Mouse (Mus musculus) midbrain, embryonic 12.5 days (tissue): Measurements from ENCODE around the gene Hip1r. TPM values are rescaled to one million over a fixed set of nuclear protein-coding genes. Genes with fewer than 3 reads are reported as not detected.

ENCODE experiments used
- ATAC-seq: fragments of 200-750 bp; cut with Nextera tagmentation; 2 replicates; pipeline ENCODE4 v1.8.0; 2017; ENCODE audit warnings: low read depth, moderate TSS enrichment, moderate library complexity; ENCODE audit not compliant: low FRiP score
- H3K27ac ChIP-seq: fragments of 300-500 bp; sonication (generic); replicated peaks from 2 replicates; pipeline ENCODE4 v1.5.1; 2016; ENCODE audit warnings: mild to moderate bottlenecking
- H3K27me3 ChIP-seq: fragments of 300-500 bp; sonication (generic); 2 replicates; pipeline ENCODE4 v1.6.1; 2016; ENCODE audit warnings: mild to moderate bottlenecking
- H3K36me3 ChIP-seq: fragments of 300-500 bp; sonication (generic); 2 replicates; pipeline ENCODE4 v1.6.1; 2016
- H3K4me1 ChIP-seq: fragments of 300-500 bp; sonication (generic); 2 replicates; pipeline ENCODE4 v1.6.1; 2016
- H3K4me2 ChIP-seq: fragments of 300-500 bp; sonication (generic); replicated peaks from 2 replicates; pipeline ENCODE4 v1.6.1; 2016; ENCODE audit warnings: mild to moderate bottlenecking, moderate library complexity
- H3K4me3 ChIP-seq: fragments of 300-500 bp; sonication (generic); 2 replicates; pipeline ENCODE4 v1.5.1; 2016; ENCODE audit warnings: mild to moderate bottlenecking
- H3K9ac ChIP-seq: fragments of 300-500 bp; sonication (generic); replicated peaks from 2 replicates; pipeline ENCODE4 v1.6.1; 2016; ENCODE audit warnings: mild to moderate bottlenecking, moderate library complexity
- H3K9me3 ChIP-seq: fragments of 300-500 bp; sonication (generic); 2 replicates; pipeline ENCODE4 v1.6.1; 2016; ENCODE audit warnings: mild to moderate bottlenecking
- WGBS: fragments of 180-500 bp; shearing (Covaris S2); methylation state at CpG from one replicate; pipeline ENCODE4 v1.1.7; 2016; 5-methylcytosine and 5-hydroxymethylcytosine counted together
- polyA plus RNA-seq: library from polyadenylated mRNA; unstranded; fragments of >200 nt; fragmentation: Nextera tagmentation; extraction: Ambion mirVana; gene quantifications from 2 replicates; pipeline ENCODE4 v1.2.1, GENCODE M21; 2016

Hip1r gene
- polyA plus RNA-seq = 13.9 and 15.5 TPM in 2 replicates

- Histone ChIP-seq H3K4me3 (peak within 1 kb of the TSS; percentile 82), H3K9me3 (no peaks in the 10 kb centered on the region), H3K36me3 (no peaks in the 10 kb centered on the region), H3K9ac (peak within 1 kb of the TSS; percentile 75), H3K27me3 (peaks cover 48% of the 10 kb centered on the region), H3K4me1 (peaks cover 9% of the 10 kb centered on the region), H3K27ac (peak within 1 kb of the TSS; percentile 22; the same call in 1 of the 2 replicates), H3K4me2 (peak within 1 kb of the TSS; percentile 92)
- 1% methylated on average over 72 of the region's 106 CpGs for WGBS
- ATAC-seq = peak; percentile 68
These were observed at the start of gene Hip1r for GRCm38 (mm10) chr5:123973299-123974178. Gene Hip1r, plus strand, starts transcription at chr5:123973628.

GRCm38 (mm10) chr5:123927118-123927517, 46.3 kb upstream of the Hip1r start, which contains the start of gene Gm43518:
Gene Gm43518, plus strand, starts transcription at chr5:123927418.
- no peak within 1 kb of the TSS for H3K27ac ChIP-seq
- peaks cover 67% of the 10 kb centered on the region for H3K36me3 ChIP-seq
- H3K27me3 ChIP-seq = no peaks in the 10 kb centered on the region
- no peak within 1 kb of the TSS for H3K4me2 ChIP-seq
- no peak for ATAC-seq
- H3K4me1 ChIP-seq = peaks cover 4% of the 10 kb centered on the region
- 98% methylated on average over 9 of the region's 9 CpGs for WGBS
- no peak within 1 kb of the TSS for H3K4me3 ChIP-seq
- H3K9ac ChIP-seq = no peak within 1 kb of the TSS
- H3K9me3 ChIP-seq = no peaks in the 10 kb centered on the region

GRCm38 (mm10) chr5:123930508-123930989, 42.9 kb upstream of the Hip1r start, which contains the start of gene Ccdc62:
Gene Ccdc62, plus strand, starts transcription at chr5:123930679.
- H3K4me3 ChIP-seq = peak within 1 kb of the TSS; percentile 83
- peaks cover 4% of the 10 kb centered on the region for H3K4me1 ChIP-seq
- peak within 1 kb of the TSS; percentile 78 for H3K4me2 ChIP-seq
- H3K9ac ChIP-seq = peak within 1 kb of the TSS; percentile 94
- ATAC-seq = peak; percentile 95
- H3K36me3 ChIP-seq = peaks cover 32% of the 10 kb centered on the region
- H3K27ac ChIP-seq = peak within 1 kb of the TSS; percentile 88
- WGBS = under 1% methylated on average over 56 of the region's 56 CpGs
- H3K27me3 ChIP-seq = peaks cover 2% of the 10 kb centered on the region; the same call in 1 of the 2 replicates
- no peaks in the 10 kb centered on the region for H3K9me3 ChIP-seq

- Histone ChIP-seq H3K36me3 (peaks cover 26% of the 10 kb centered on the region), H3K27me3 (peaks cover 2% of the 10 kb centered on the region; the same call in 1 of the 2 replicates), H3K9ac (peak overlapping the region; percentile 94), H3K4me3 (peak overlapping the region; percentile 83), H3K9me3 (no peaks in the 10 kb centered on the region), H3K27ac (peak overlapping the region; percentile 88; the same call in 1 of the 2 replicates), H3K4me1 (peaks cover 4% of the 10 kb centered on the region), H3K4me2 (peak overlapping the region; percentile 78)
- ATAC-seq = no peak
- 56% methylated on average over 13 of the region's 13 CpGs for WGBS
These were observed 42.3 kb upstream of the Hip1r start for GRCm38 (mm10) chr5:123931131-123931530.

GRCm38 (mm10) chr5:123932927-123933326, 40.5 kb upstream of the Hip1r start:
- H3K9me3 ChIP-seq = no peaks in the 10 kb centered on the region
- ATAC-seq = no peak
- H3K36me3 ChIP-seq = peaks cover 9% of the 10 kb centered on the region
- H3K27me3 ChIP-seq = peaks cover 2% of the 10 kb centered on the region; the same call in 1 of the 2 replicates
- no peak overlapping the region for H3K4me3 ChIP-seq
- H3K4me1 ChIP-seq = peaks cover 4% of the 10 kb centered on the region
- H3K4me2 ChIP-seq = no peak overlapping the region
- H3K27ac ChIP-seq = no peak overlapping the region
- H3K9ac ChIP-seq = no peak overlapping the region

GRCm38 (mm10) chr5:123933556-123933955, 39.9 kb upstream of the Hip1r start:
- H3K36me3 ChIP-seq = peaks cover 4% of the 10 kb centered on the region; the same call in 1 of the 2 replicates
- no peak for ATAC-seq
- 93% methylated on average over 12 of the region's 12 CpGs for whole genome bisulfite sequencing
- H3K4me2 ChIP-seq = no peak overlapping the region
- no peak overlapping the region for H3K9ac ChIP-seq
- no peaks in the 10 kb centered on the region for H3K9me3 ChIP-seq
- no peak overlapping the region for H3K27ac ChIP-seq
- peaks cover 2% of the 10 kb centered on the region; the same call in 1 of the 2 replicates for H3K27me3 ChIP-seq
- H3K4me3 ChIP-seq = no peak overlapping the region
- H3K4me1 ChIP-seq = peaks cover 4% of the 10 kb centered on the region

- no peak for ATAC-seq
- peaks cover 2% of the 10 kb centered on the region; the same call in 1 of the 2 replicates for H3K27me3 ChIP-seq
- H3K36me3 ChIP-seq = no peaks in the 10 kb centered on the region
- H3K9ac ChIP-seq = no peak overlapping the region
- no peak overlapping the region for H3K4me2 ChIP-seq
- 35% methylated on average over 18 of the region's 18 CpGs for WGBS
- H3K9me3 ChIP-seq = no peaks in the 10 kb centered on the region
- H3K4me3 ChIP-seq = no peak overlapping the region
- peaks cover 4% of the 10 kb centered on the region for H3K4me1 ChIP-seq
- H3K27ac ChIP-seq = no peak overlapping the region
These were observed 39.4 kb upstream of the Hip1r start for GRCm38 (mm10) chr5:123933957-123934591.

- no peak for ATAC-seq
- no peaks in the 10 kb centered on the region for H3K36me3 ChIP-seq
- no peak overlapping the region for H3K4me2 ChIP-seq
- H3K27ac ChIP-seq = no peak overlapping the region
- WGBS = 91% methylated on average over 5 of the region's 5 CpGs
- H3K9me3 ChIP-seq = no peaks in the 10 kb centered on the region
- peaks cover 4% of the 10 kb centered on the region for H3K4me1 ChIP-seq
- H3K4me3 ChIP-seq = no peak overlapping the region
- no peak overlapping the region for H3K9ac ChIP-seq
- peaks cover 2% of the 10 kb centered on the region; the same call in 1 of the 2 replicates for H3K27me3 ChIP-seq
These were observed 37.5 kb upstream of the Hip1r start for GRCm38 (mm10) chr5:123935931-123936330.

- Histone ChIP-seq H3K9ac (no peak overlapping the region), H3K4me2 (no peak overlapping the region), H3K36me3 (no peaks in the 10 kb centered on the region), H3K9me3 (no peaks in the 10 kb centered on the region), H3K4me3 (no peak overlapping the region), H3K4me1 (no peaks in the 10 kb centered on the region), H3K27me3 (peaks cover 2% of the 10 kb centered on the region; the same call in 1 of the 2 replicates), H3K27ac (no peak overlapping the region)
- 89% methylated on average over 5 of the region's 5 CpGs for WGBS
- ATAC-seq = no peak
These were observed 34.9 kb upstream of the Hip1r start for GRCm38 (mm10) chr5:123938479-123938878.

GRCm38 (mm10) chr5:123946546-123946945, 26.9 kb upstream of the Hip1r start:
- Histone ChIP-seq H3K4me1 (no peaks in the 10 kb centered on the region), H3K4me2 (no peak overlapping the region)

GRCm38 (mm10) chr5:123947041-123947761, 26.2 kb upstream of the Hip1r start:
- Histone ChIP-seq H3K27ac (no peak overlapping the region), H3K36me3 (no peaks in the 10 kb centered on the region), H3K9ac (no peak overlapping the region), H3K27me3 (no peaks in the 10 kb centered on the region), H3K4me2 (no peak overlapping the region), H3K9me3 (no peaks in the 10 kb centered on the region), H3K4me1 (no peaks in the 10 kb centered on the region), H3K4me3 (no peak overlapping the region)
- no peak for ATAC-seq
- WGBS = 52% methylated on average over 7 of the region's 7 CpGs

More at GRCm38 (mm10) chr5:123946546-123946945, 26.9 kb upstream of the Hip1r start:
- no peaks in the 10 kb centered on the region for H3K27me3 ChIP-seq
- 67% methylated on average over 4 of the region's 4 CpGs for WGBS
- H3K9me3 ChIP-seq = no peaks in the 10 kb centered on the region
- no peak overlapping the region for H3K4me3 ChIP-seq
- H3K27ac ChIP-seq = no peak overlapping the region
- no peak for ATAC-seq
- no peak overlapping the region for H3K9ac ChIP-seq
- no peaks in the 10 kb centered on the region for H3K36me3 ChIP-seq
